Mouse (Mus musculus) liver, embryonic 14.5 days (tissue): Measurements from ENCODE around the gene Pnpla8. TPM values are rescaled to one million over a fixed set of nuclear protein-coding genes. Genes with fewer than 3 reads are reported as not detected.

Experiments
- ATAC-seq: fragments of 200-750 bp; cut with Nextera tagmentation; 2 replicates; pipeline ENCODE4 v1.8.0; 2017; ENCODE audit warnings: moderate number of reproducible peaks, mild to moderate bottlenecking, moderate library complexity; ENCODE audit not compliant: insufficient read depth
- DNase-seq, 3 experiments: peaks; one replicate each; pipeline ENCODE4 v3.0.0-alpha.2; 2012 to 2013; ENCODE audit warnings: low read depth in 3 of 3, low spot score in 3 of 3
- H3K27ac ChIP-seq: fragments of 300-500 bp; sonication (generic); 2 replicates; pipeline ENCODE4 v1.5.1; 2014; ENCODE audit warnings: moderate library complexity, mild to moderate bottlenecking, control low read depth, inconsistent platforms
- H3K27me3 ChIP-seq: fragments of 300-500 bp; sonication (generic); 2 replicates; pipeline ENCODE4 v1.6.1; 2014; ENCODE audit warnings: mild to moderate bottlenecking, low read length, moderate library complexity; ENCODE audit not compliant: control insufficient read depth, insufficient read depth
- H3K36me3 ChIP-seq: fragments of 300-500 bp; sonication (generic); replicated peaks from 2 replicates; pipeline ENCODE4 v1.6.1; 2014; ENCODE audit warnings: low read depth; ENCODE audit not compliant: control insufficient read depth, insufficient read depth
- H3K4me1 ChIP-seq, 2 experiments: fragments of 200-500 bp in 1 of 2; fragments of 300-500 bp in 1 of 2; sonication (generic) in 1 of 2; replicated peaks; 2 replicates each; pipeline ENCODE4 v1.6.1; 2012 to 2014; ENCODE audit warnings: antibody characterized with exemption in 1 of 2, inconsistent platforms in 1 of 2, low read length in 1 of 2; ENCODE audit not compliant: control insufficient read depth in 2 of 2, insufficient read depth in 2 of 2
- H3K4me2 ChIP-seq: fragments of 300-500 bp; sonication (generic); 2 replicates; pipeline ENCODE4 v1.6.1; 2014; ENCODE audit warnings: low read depth, mild to moderate bottlenecking, control low read depth, moderate library complexity
- H3K4me3 ChIP-seq, 2 experiments: fragments of 200-500 bp in 1 of 2; fragments of 300-500 bp in 1 of 2; sonication (generic) in 1 of 2; 2 replicates each; pipeline ENCODE4 v1.5.1; 2012 to 2014; ENCODE audit warnings: low read depth in 2 of 2, low read length in 2 of 2, mild to moderate bottlenecking in 2 of 2, control low read depth in 1 of 2, inconsistent platforms in 1 of 2, moderate library complexity in 1 of 2; ENCODE audit not compliant: insufficient read depth in 1 of 2
- H3K9ac ChIP-seq: fragments of 300-500 bp; sonication (generic); replicated peaks from 2 replicates; pipeline ENCODE4 v1.6.1; 2014; ENCODE audit warnings: mild to moderate bottlenecking, control low read depth, moderate library complexity
- H3K9me3 ChIP-seq: fragments of 300-500 bp; sonication (generic); 2 replicates; pipeline ENCODE4 v1.6.1; 2016; ENCODE audit warnings: low read length, mixed read lengths; ENCODE audit not compliant: control insufficient read depth
- CTCF ChIP-seq: IDR thresholded peaks from 2 replicates; pipeline ENCODE4 v1.5.1; 2016; ENCODE audit warnings: antibody characterized with exemption, low read depth, control low read depth
- EP300 ChIP-seq: IDR thresholded peaks from 2 replicates; pipeline ENCODE4 v1.6.1; 2016; ENCODE audit warnings: antibody characterized with exemption, low read depth
- WGBS: fragments of 180-500 bp; shearing (Covaris S2); extraction: QIAGEN DNeasy Blood & Tissue Kit; methylation state at CpG from one replicate; pipeline ENCODE4 v1.1.7; 2014; ENCODE audit not compliant: insufficient replicate concordance; 5-methylcytosine and 5-hydroxymethylcytosine counted together
- polyA plus RNA-seq, 2 experiments: library from polyadenylated mRNA; depleted of rRNA in 1 of 2; stranded (reverse) in 1 of 2; unstranded in 1 of 2; fragments of >200 nt; fragmentation: Nextera tagmentation in 1 of 2; extraction: Ambion mirVana in 1 of 2; gene quantifications; 2 replicates each; pipeline versions ENCODE4 v1.2.1 to v1.2.3; 2012 to 2014

Gene Pnpla8
- polyA plus RNA-seq, 2 experiments: 8.8 to 21.4 TPM

DNA sequence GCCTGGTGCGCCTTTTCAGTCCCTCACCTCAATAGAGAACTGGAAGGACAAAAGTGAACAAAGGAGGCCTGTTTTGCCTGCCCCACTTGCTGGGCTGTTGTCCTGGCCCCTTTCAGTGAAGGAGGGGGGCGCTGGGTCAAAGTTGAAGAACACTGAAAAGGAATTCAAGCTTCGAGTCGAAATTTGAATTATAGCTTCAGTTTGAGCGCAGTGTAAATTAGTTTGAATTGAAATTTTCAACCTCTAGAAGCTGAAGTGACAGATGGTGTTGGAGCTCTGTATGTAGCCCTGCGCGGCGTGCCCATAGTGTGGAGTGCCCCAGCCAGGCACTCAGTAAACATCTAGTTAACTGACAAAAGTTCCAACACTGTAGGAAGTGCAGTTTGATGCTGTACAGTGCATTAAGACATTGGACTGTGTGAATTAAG, 117.0 kb downstream of the Pnpla8 start:
- no peak overlapping the region for H3K4me2 ChIP-seq
- no peak overlapping the region for H3K9ac ChIP-seq
- no peaks in the 10 kb centered on the region for H3K4me1 ChIP-seq
- ATAC-seq (no peak), DNase-seq (no peak)
- no peak overlapping the region for H3K4me3 ChIP-seq
- 64% methylated on average over 8 of the region's 8 CpGs for WGBS
- H3K27me3 ChIP-seq: no peaks in the 10 kb centered on the region
- no peak for TF ChIP-seq EP300
- no peak for TF ChIP-seq CTCF
- H3K27ac ChIP-seq: no peak overlapping the region
- H3K9me3 ChIP-seq: no peaks in the 10 kb centered on the region
- no peaks in the 10 kb centered on the region for H3K36me3 ChIP-seq

DNA sequence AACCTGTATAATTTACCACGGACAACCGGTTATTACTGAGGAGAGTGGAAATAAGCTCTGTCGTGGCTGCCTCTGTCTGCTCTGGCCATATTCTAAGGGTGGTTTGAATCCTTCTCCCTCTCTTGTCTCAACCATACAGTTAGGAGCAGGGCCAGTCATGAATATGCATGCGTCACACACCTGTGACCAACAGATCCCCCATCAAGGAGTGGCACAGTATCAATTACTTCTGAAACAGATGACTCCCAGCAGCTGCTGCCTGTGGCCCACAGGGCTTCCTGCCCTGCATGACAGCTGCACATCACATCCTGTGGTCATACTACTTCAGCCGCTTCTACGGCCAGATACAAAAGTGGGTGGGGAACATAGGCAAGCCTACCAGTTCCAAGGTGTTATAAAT, 122.9 kb downstream of the Pnpla8 start:
- H3K4me1 ChIP-seq: no peaks in the 10 kb centered on the region
- H3K27ac ChIP-seq: no peak overlapping the region
- WGBS: 48% methylated on average over 6 of the region's 6 CpGs
- H3K27me3 ChIP-seq: no peaks in the 10 kb centered on the region
- H3K9ac ChIP-seq: no peak overlapping the region
- H3K9me3 ChIP-seq: no peaks in the 10 kb centered on the region
- no peak for TF ChIP-seq EP300
- TF ChIP-seq CTCF: no peak
- H3K36me3 ChIP-seq: no peaks in the 10 kb centered on the region
- no peak overlapping the region for H3K4me3 ChIP-seq
- ATAC-seq: no peak
- no peak for DNase-seq
- no peak overlapping the region for H3K4me2 ChIP-seq

DNA sequence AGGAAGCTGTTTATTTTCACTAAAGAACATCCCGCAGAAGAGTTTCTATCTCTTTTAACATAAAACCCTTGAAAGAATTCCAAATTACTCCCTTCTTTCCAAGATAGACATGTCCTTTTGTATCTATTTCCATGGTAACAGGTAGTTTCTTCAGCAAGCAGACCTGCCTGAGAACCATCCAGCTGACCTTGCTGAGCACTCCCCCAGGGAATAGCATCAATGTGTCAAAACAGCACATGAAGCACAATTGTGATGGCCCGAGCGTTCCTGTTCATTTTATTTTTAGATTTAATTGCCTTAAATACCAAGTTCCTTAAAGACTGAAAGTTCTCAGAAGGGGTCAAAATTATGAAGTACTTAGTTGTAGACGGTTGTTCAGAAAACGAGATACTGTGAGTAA, 124.1 kb downstream of the Pnpla8 start:
- no peak overlapping the region for H3K27ac ChIP-seq
- ATAC-seq (no peak), DNase-seq (no peak)
- H3K4me2 ChIP-seq: no peak overlapping the region
- H3K9me3 ChIP-seq: no peaks in the 10 kb centered on the region
- WGBS: 54% methylated on average over 5 of the region's 5 CpGs
- H3K27me3 ChIP-seq: no peaks in the 10 kb centered on the region
- no peak for TF ChIP-seq CTCF
- TF ChIP-seq EP300: no peak
- H3K4me3 ChIP-seq: no peak overlapping the region
- no peak overlapping the region for H3K9ac ChIP-seq
- no peaks in the 10 kb centered on the region for H3K36me3 ChIP-seq
- H3K4me1 ChIP-seq: no peaks in the 10 kb centered on the region

DNA sequence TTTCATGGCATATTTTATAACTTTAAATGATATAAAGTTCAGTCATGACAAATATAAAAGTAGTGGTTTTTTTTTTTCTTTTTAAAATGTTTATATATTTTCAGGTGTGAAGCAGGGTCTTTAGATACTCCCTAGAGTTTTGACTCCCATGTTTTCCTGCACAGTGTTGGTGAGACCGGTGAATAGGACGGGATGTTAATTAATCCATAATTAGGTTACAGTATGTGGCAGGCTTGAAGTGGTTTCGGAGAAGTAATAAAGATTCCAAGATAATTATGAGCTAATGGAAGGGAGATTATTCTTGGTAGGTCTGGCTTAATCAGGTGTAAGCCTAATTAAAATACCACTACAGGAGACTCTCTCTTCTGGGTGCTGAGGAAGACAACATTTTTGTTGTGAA, 125.0 kb downstream of the Pnpla8 start:
- no peak for ATAC-seq
- no peak overlapping the region for H3K4me2 ChIP-seq
- TF ChIP-seq CTCF (no peak), EP300 (no peak)

DNA sequence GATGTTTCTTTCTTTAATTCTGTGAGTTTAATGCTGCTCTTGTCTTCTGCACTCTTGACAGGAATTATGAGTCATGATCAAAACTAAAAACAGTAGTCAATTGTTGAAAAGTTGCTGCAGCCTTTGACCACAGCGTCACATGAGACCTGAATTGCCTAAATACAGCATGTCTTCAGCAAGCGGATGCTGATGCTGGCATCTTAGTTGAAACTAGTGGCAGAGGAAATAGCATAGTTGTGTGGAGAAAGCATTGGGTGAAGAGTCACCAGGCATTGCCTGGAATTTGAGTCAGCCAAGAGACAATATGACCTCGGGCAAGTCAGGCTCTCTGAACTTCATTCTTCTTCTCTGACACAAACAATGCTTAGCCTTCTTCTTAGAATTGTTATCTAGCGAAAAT, 133.9 kb downstream of the Pnpla8 start:
- H3K4me3 ChIP-seq: no peak overlapping the region
- no peaks in the 10 kb centered on the region for H3K27me3 ChIP-seq
- no peaks in the 10 kb centered on the region for H3K36me3 ChIP-seq
- 57% methylated on average over 4 of the region's 4 CpGs for WGBS
- no peak overlapping the region for H3K9ac ChIP-seq
- no peak overlapping the region for H3K4me2 ChIP-seq
- ATAC-seq: no peak
- DNase-seq: no peak
- no peak overlapping the region for H3K27ac ChIP-seq
- no peaks in the 10 kb centered on the region for H3K9me3 ChIP-seq
- H3K4me1 ChIP-seq: no peaks in the 10 kb centered on the region
- TF ChIP-seq EP300 (no peak), CTCF (no peak)

More for the DNA sequence above, 125.0 kb downstream of the Pnpla8 start:
- 71% methylated on average over 3 of the region's 3 CpGs for WGBS
- Histone ChIP-seq H3K9me3 (no peaks in the 10 kb centered on the region), H3K9ac (no peak overlapping the region), H3K4me3 (no peak overlapping the region), H3K4me1 (no peaks in the 10 kb centered on the region), H3K27me3 (no peaks in the 10 kb centered on the region), H3K36me3 (no peaks in the 10 kb centered on the region), H3K27ac (no peak overlapping the region)
- DNase-seq: no peak
